Mouse (Mus musculus) intestine, postnatal 0 days (tissue): ENCODE data around the gene Hes2. TPM values are rescaled to one million over a fixed set of nuclear protein-coding genes. Genes with fewer than 3 reads are reported as not detected.

Experiments used
- ATAC-seq: fragments of 200-750 bp; cut with Nextera tagmentation; 2 replicates; pipeline ENCODE4 v1.8.0; 2017; ENCODE audit warnings: mild to moderate bottlenecking, moderate TSS enrichment, moderate library complexity
- H3K27ac ChIP-seq: fragments of 300-500 bp; sonication (generic); 2 replicates; pipeline ENCODE4 v1.5.1; 2014; ENCODE audit warnings: mild to moderate bottlenecking, low read depth, low read length, moderate library complexity
- H3K27me3 ChIP-seq: fragments of 300-500 bp; sonication (generic); replicated peaks from 2 replicates; pipeline ENCODE4 v1.6.1; 2014; ENCODE audit warnings: low read length, mixed read lengths; ENCODE audit not compliant: control insufficient read depth, insufficient read depth
- H3K36me3 ChIP-seq: fragments of 300-500 bp; sonication (generic); 2 replicates; pipeline ENCODE4 v1.6.1; 2014; ENCODE audit warnings: mild to moderate bottlenecking, moderate library complexity; ENCODE audit not compliant: control insufficient read depth, insufficient read depth
- H3K4me1 ChIP-seq: fragments of 300-500 bp; sonication (generic); replicated peaks from 2 replicates; pipeline ENCODE4 v1.6.1; 2014; ENCODE audit warnings: antibody characterized with exemption, low read length, mixed read lengths; ENCODE audit not compliant: control insufficient read depth, insufficient read depth
- H3K4me2 ChIP-seq: fragments of 300-500 bp; sonication (generic); replicated peaks from 2 replicates; pipeline ENCODE4 v1.6.1; 2014; ENCODE audit warnings: low read depth, mild to moderate bottlenecking, moderate library complexity
- H3K4me3 ChIP-seq: fragments of 300-500 bp; sonication (generic); 2 replicates; pipeline ENCODE4 v1.5.1; 2014; ENCODE audit warnings: low read depth, low read length
- H3K9ac ChIP-seq: fragments of 300-500 bp; sonication (generic); 2 replicates; pipeline ENCODE4 v1.6.1; 2014; ENCODE audit warnings: mild to moderate bottlenecking, low read depth, low read length
- H3K9me3 ChIP-seq: fragments of 300-500 bp; sonication (generic); 2 replicates; pipeline ENCODE4 v1.6.1; 2016; ENCODE audit warnings: mixed run types; ENCODE audit not compliant: control insufficient read depth
- CTCF ChIP-seq: sonication (generic); IDR thresholded peaks from 2 replicates; pipeline ENCODE4 v1.5.1; 2016; ENCODE audit warnings: low read depth, mild to moderate bottlenecking, control low read depth, antibody characterized with exemption, moderate library complexity
- WGBS: fragments of 180-500 bp; shearing (Covaris S2); extraction: QIAGEN DNeasy Blood & Tissue Kit; methylation state at CpG from one replicate; pipeline ENCODE4 v1.1.7; 2014; 5-methylcytosine and 5-hydroxymethylcytosine counted together
- polyA plus RNA-seq: library from polyadenylated mRNA; unstranded; fragments of >200 nt; fragmentation: Nextera tagmentation; extraction: Ambion mirVana; gene quantifications from 2 replicates; pipeline ENCODE4 v1.2.1, GENCODE M21; 2015

The Hes2 gene
- polyA plus RNA-seq, 1 experiment from 2014 or later: 8.6 TPM

DNA sequence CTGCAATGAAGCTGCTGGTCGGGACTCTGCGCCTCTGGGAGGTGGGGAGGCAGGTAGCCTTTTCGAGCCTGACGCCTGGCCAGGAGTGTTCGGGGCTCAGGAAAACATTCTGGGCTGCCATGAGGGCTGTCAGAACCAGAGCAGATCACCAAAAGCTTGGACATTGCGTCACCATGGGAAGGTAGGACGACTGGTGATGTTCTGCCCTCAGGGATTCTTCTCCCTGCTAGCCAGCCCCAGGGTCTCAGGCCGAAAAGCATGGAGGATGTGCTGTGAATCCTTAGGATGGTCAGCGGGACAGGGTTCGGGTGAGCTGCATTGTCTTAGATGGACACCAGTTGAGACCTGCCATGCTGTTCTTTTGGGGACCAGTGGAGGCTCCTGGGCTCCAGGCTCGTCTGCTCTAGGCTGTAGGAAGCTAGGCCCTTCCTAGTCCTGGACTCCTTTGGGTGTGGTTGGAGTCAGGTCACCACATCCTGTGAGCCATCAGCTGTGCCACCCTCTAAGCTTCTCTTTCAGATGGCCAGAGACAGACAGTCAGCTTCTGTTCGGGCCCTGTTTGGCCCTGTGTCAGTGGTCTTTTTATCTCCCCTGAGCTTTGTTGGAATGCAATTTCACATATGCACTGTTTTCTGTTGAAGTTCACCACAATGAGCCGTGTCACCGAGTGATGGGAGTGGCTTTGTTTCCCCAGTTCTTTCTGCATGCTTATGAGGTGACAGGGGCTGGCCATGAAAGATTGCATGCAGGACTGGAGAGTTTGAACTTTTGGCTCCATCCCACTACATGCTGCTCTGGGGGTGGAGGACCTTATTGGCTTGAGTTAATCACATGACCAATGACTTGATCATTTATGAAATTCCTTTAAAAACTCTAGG, 27.8 kb downstream of the Hes2 start:
- Histone ChIP-seq H3K4me3 (peak overlapping the region; percentile 21), H3K9me3 (no peaks in the 10 kb centered on the region), H3K9ac (0 out of 2 replicates have a peak overlapping the region, but pooled peaks have one; percentile 17), H3K36me3 (no peaks in the 10 kb centered on the region), H3K27me3 (no peaks in the 10 kb centered on the region), H3K4me2 (peak overlapping the region; percentile 53), H3K4me1 (0 out of 2 replicates have a peak, but pooled peaks cover 11% of the 10 kb centered on the region), H3K27ac (peak overlapping the region; percentile 78)
- no peak for TF ChIP-seq CTCF
- ATAC-seq: no peak
- 41% methylated on average over 14 of the region's 14 CpGs for WGBS

- Histone ChIP-seq H3K9me3 (no peaks in the 10 kb centered on the region), H3K36me3 (no peaks in the 10 kb centered on the region), H3K4me1 (0 out of 2 replicates have a peak, but pooled peaks cover 11% of the 10 kb centered on the region), H3K4me3 (no peak overlapping the region), H3K27ac (peak overlapping the region; percentile 41; the same call in 1 of the 2 replicates), H3K27me3 (no peaks in the 10 kb centered on the region), H3K4me2 (peak overlapping the region; percentile 21; the same call in 1 of the 2 replicates), H3K9ac (no peak overlapping the region)
- ATAC-seq: no peak
- no peak for TF ChIP-seq CTCF
- WGBS: 78% methylated on average over 9 of the region's 9 CpGs
Measured at GRCm38 (mm10) chr4:152187142-152187541, 28.5 kb downstream of the Hes2 start.

DNA sequence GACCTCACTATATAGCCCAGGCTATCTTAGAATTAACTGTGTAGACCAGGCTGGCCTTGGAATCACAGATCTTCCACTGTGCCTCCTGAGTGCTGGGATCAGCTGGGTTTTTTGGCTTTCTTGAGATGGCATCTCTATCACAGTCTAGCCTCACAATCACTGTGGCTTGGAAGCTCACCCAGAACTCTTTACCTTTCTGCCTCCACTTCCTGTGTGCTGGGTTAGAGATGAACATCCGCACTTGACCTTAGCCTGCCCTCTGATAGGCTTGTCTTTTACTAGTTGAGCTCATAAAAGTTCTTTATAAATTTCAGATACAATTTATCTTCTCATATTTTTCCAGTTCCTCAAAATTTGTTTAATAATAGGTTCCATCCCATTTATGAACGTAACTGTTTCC, 30.0 kb downstream of the Hes2 start:
- Histone ChIP-seq H3K9me3 (no peaks in the 10 kb centered on the region), H3K4me1 (0 out of 2 replicates have a peak, but pooled peaks cover 11% of the 10 kb centered on the region), H3K36me3 (no peaks in the 10 kb centered on the region), H3K27ac (no peak overlapping the region), H3K4me2 (no peak overlapping the region), H3K4me3 (no peak overlapping the region), H3K27me3 (no peaks in the 10 kb centered on the region), H3K9ac (no peak overlapping the region)
- no peak for TF ChIP-seq CTCF
- no peak for ATAC-seq
- WGBS: 90% methylated on average over 2 of the region's 2 CpGs

GRCm38 (mm10) chr4:152189071-152189470, 30.4 kb downstream of the Hes2 start:
- no peak overlapping the region for H3K27ac ChIP-seq
- TF ChIP-seq CTCF: no peak
- no peak for ATAC-seq
- H3K9me3 ChIP-seq: no peaks in the 10 kb centered on the region
- H3K4me1 ChIP-seq: 0 out of 2 replicates have a peak, but pooled peaks cover 11% of the 10 kb centered on the region
- H3K27me3 ChIP-seq: no peaks in the 10 kb centered on the region
- H3K4me3 ChIP-seq: no peak overlapping the region
- no peaks in the 10 kb centered on the region for H3K36me3 ChIP-seq
- H3K9ac ChIP-seq: no peak overlapping the region
- H3K4me2 ChIP-seq: no peak overlapping the region
- WGBS: 88% methylated on average over 6 of the region's 6 CpGs

GRCm38 (mm10) chr4:152189691-152190090, 31.0 kb downstream of the Hes2 start:
- H3K4me2 ChIP-seq: no peak overlapping the region
- no peak for TF ChIP-seq CTCF
- no peaks in the 10 kb centered on the region for H3K36me3 ChIP-seq
- ATAC-seq: no peak
- WGBS: 80% methylated on average over 4 of the region's 4 CpGs
- no peaks in the 10 kb centered on the region for H3K9me3 ChIP-seq
- no peaks in the 10 kb centered on the region for H3K27me3 ChIP-seq
- no peak overlapping the region for H3K27ac ChIP-seq
- no peak overlapping the region for H3K9ac ChIP-seq
- no peak overlapping the region for H3K4me3 ChIP-seq
- H3K4me1 ChIP-seq: 0 out of 2 replicates have a peak, but pooled peaks cover 11% of the 10 kb centered on the region

GRCm38 (mm10) chr4:152190096-152190653, 31.5 kb downstream of the Hes2 start:
- H3K9ac ChIP-seq: no peak overlapping the region
- ATAC-seq: no peak
- no peaks in the 10 kb centered on the region for H3K36me3 ChIP-seq
- WGBS: 73% methylated on average over 11 of the region's 11 CpGs
- no peaks in the 10 kb centered on the region for H3K9me3 ChIP-seq
- H3K27ac ChIP-seq: no peak overlapping the region; the same call in 1 of the 2 replicates
- H3K4me3 ChIP-seq: no peak overlapping the region
- H3K4me2 ChIP-seq: no peak overlapping the region
- no peaks in the 10 kb centered on the region for H3K27me3 ChIP-seq
- no peak for TF ChIP-seq CTCF
- 0 out of 2 replicates have a peak, but pooled peaks cover 11% of the 10 kb centered on the region for H3K4me1 ChIP-seq
